Mouse (Mus musculus) E14TG2a.4 (cell line): ENCODE data around the gene Npr1.

Experiments
- CTCF ChIP-seq: conservative IDR thresholded peaks from 2 replicates; pipeline ENCODE4 v1.5.1; 2014; ENCODE audit warnings: low read length
- POU5F1 ChIP-seq: IDR thresholded peaks from 2 replicates; pipeline ENCODE4 v1.6.1; 2014; ENCODE audit warnings: low read length, borderline replicate concordance

- TF ChIP-seq CTCF (0 out of 2 replicates have a peak, but pooled peaks have one; percentile 15), POU5F1 (no peak)
Measured at GRCm38 (mm10) chr3:90467618-90468300, 2.1 kb upstream of the Npr1 start.
